Mouse (Mus musculus): ENCODE measurements at regions not wholly inside any gene's neighbourhood (a gene's known extent, or its start where the extent isn't known, plus 50 kb on each side); places are given as distances from the start of the nearest gene placed in this dataset.
A peak's percentile ranks its signal among the peaks of the same experiment; 100 is the strongest.

DNA sequence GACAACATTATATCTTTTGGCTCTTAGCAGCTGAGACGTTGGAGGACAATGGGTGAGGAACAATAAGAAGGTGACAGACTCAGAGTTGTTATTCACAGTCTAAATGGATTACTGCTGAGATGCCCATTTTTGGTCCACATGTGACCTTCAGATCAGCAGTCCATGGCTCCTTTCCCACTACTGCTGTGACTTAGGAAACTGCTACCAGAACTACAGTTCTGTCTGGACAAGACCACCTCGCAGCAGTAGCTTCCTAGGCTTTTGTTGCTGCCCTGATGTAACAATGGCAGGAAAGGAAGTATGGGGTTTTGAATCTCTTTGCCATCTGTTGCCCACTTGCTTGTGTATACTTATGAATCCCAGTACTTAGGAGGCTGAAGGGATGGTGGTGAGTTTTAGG, 135.6 kb upstream of the Pls3 start:
- DNase-seq (ENCODE audit: low spot score in 2 of 2), result no peak

DNA sequence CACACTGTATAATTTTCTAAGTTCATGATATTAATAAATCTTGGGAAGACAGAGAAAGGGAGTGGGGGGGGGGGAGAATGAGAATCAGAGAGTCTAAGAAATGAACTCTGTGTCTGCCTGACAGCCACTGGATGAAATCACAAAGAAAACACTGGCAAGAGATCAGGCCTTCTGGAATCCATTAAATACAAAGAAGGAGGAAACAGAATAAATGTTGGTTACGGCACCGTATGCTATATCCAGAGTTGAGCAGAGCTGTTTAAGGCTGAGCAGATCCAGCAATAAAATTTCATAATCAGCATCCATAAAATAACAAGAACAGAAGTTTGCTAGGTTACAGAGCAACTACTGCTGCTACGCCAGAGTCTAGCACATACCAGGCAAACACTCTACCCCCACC, 103.6 kb upstream of the Pls3 start:
- DNase-seq (ENCODE audit: low spot score in 2 of 2), result peak in 1 of 2 experiments; percentile 18

DNA sequence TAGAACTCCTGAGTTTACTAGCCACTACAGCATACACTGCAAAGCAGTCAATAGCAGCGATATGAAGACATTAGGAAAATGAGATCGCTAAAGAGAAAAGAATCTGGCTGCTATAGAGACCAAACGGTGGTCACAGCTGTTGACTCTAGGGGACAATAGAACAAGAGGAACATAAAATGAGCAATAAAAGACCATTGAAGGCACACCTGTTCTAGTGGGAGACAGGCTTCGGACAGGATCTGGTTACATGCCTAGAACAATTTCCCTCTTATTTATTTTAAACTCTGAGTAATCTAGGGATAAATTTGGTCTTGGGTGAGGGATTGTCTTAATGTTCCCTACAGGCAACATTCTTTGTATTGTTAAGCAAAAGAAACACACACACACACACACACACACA, 99.7 kb upstream of the Pls3 start:
- no peak for DNase-seq (ENCODE audit: low spot score in 2 of 2)

DNA sequence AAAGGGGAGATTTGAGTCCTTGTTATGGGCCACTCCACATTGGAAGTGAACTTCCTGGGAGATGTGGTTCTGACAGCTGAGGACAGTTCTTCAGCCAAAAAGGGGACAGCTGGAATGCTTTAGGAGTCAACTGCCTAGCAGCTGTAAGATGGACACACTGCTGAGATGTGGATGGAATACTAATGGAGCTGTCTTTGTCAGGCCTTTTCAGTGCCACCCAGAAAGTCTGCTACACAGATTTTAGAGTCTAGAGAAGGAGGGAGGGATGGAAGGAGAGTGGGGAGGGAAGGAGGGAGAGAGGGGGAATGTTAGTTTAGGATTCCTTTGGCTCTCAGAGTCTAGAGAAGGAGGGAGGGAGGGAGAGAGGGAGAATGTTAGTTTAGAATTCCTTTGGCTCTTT, 74.7 kb upstream of the Pls3 start:
- DNase-seq (ENCODE audit: low spot score in 2 of 2), result no peak

DNA sequence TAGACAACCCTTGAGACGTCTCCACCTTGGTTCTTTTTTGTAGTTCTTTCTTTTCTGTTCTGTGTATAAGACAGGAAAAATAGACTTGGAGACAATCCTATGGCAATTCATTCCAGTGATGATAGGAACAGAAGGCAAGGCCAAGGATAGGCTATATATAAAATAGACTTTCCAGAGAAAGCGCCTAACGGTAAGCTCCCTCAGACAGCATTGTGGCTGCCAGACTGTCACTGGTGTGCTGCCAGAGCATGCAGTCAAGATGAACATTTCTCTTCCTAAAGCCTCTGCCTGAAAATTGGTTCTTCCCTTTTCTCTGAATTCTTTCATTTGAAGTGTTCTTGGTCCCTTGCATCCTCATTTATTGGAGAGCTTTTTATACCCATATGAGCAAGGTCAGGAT, 53.9 kb upstream of the Pls3 start:
- peak in 1 of 2 experiments; percentile 1 for DNase-seq (ENCODE audit: low spot score in 2 of 2)

Data from layer of hippocampus, adult 8-10 months (tissue).